Mouse (Mus musculus) megakaryocyte, embryonic 14.5 days (primary cell): ENCODE measurements around the gene Parm1. TPM values are rescaled to one million over a fixed set of nuclear protein-coding genes. Genes with fewer than 3 reads are reported as not detected.

Experiments
- H3K27me3 ChIP-seq: replicated peaks from 2 replicates; pipeline ENCODE3; 2012; ENCODE audit warnings: inconsistent platforms
- H3K36me3 ChIP-seq: replicated peaks from 2 replicates; pipeline ENCODE3; 2012; ENCODE audit warnings: low read length, inconsistent platforms, mixed read lengths
- H3K4me1 ChIP-seq: 2 replicates; pipeline ENCODE4 v1.6.1; 2012; ENCODE audit warnings: inconsistent platforms
- H3K4me3 ChIP-seq: replicated peaks from 2 replicates; pipeline ENCODE3; 2012; ENCODE audit warnings: moderate library complexity, mild to moderate bottlenecking, inconsistent platforms
- H3K9me3 ChIP-seq: 2 replicates; pipeline ENCODE4 v1.6.1; 2012; ENCODE audit warnings: inconsistent platforms
- FLI1 ChIP-seq: IDR thresholded peaks from 2 replicates; pipeline ENCODE4 v1.6.1; 2012; ENCODE audit warnings: low read length, inconsistent platforms, mixed read lengths
- GATA1 ChIP-seq: IDR thresholded peaks from 3 replicates; pipeline ENCODE4 v1.6.1; 2012; ENCODE audit warnings: mixed read lengths, low read length, inconsistent platforms, borderline replicate concordance
- polyA plus RNA-seq: library from polyadenylated mRNA; stranded (reverse); fragments of >175 nt; gene quantifications from 2 replicates; pipeline ENCODE4 v1.2.3, GENCODE M21; 2012; ENCODE audit warnings: low replicate concordance; ENCODE audit not compliant: insufficient read depth

The Parm1 gene
- polyA plus RNA-seq, 1 experiment = 3.1 TPM

DNA sequence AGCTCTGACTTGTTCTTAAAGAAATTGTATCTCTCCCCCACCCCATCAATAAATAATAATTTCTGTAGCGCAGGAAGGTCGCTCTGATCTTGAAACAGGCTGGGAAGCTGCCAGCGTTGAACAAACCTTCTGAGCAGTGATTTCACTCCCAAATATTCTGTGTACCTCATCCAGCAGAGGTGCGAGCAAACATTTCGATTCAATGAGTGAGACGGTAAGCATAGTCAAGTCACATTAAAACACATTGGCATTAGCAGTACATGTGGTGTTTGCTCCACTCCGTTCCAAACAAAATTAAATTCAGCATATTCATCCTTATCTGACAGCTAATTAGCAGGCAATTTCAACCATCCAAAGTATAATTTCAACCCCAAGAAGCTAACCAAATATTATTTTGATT is 109.4 kb downstream of the Parm1 start:
- H3K27me3 ChIP-seq = no peaks in the 10 kb centered on the region
- peaks cover 5% of the 10 kb centered on the region for H3K36me3 ChIP-seq
- no peak for TF ChIP-seq GATA1
- TF ChIP-seq FLI1 = no peak
- H3K4me3 ChIP-seq = no peak overlapping the region
- H3K9me3 ChIP-seq = no peaks in the 10 kb centered on the region
- peaks cover 7% of the 10 kb centered on the region for H3K4me1 ChIP-seq

DNA sequence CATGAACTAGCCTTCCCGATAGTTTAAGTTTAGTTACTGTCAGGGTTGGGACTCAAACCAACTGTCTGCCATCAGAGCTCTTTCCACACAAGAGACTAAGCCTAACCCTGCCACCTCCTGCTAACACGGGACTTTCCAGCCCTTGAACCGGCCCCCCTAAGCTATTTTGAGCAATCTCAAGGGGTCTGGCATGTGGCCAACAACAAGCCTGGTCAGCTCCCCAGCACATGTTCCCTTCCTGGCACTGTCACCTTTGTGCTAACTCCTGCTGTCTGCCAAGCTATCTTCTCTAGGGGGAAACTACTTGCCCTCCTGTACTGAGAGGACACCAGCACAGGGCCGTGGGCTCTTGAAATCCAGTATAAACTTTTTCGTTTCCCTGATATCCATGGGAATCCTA is 112.1 kb downstream of the Parm1 start:
- H3K27me3 ChIP-seq = no peaks in the 10 kb centered on the region
- TF ChIP-seq FLI1 = no peak
- no peak for TF ChIP-seq GATA1
- H3K36me3 ChIP-seq = peaks cover 3% of the 10 kb centered on the region
- no peak overlapping the region for H3K4me3 ChIP-seq
- no peaks in the 10 kb centered on the region for H3K9me3 ChIP-seq
- peaks cover 7% of the 10 kb centered on the region for H3K4me1 ChIP-seq

DNA sequence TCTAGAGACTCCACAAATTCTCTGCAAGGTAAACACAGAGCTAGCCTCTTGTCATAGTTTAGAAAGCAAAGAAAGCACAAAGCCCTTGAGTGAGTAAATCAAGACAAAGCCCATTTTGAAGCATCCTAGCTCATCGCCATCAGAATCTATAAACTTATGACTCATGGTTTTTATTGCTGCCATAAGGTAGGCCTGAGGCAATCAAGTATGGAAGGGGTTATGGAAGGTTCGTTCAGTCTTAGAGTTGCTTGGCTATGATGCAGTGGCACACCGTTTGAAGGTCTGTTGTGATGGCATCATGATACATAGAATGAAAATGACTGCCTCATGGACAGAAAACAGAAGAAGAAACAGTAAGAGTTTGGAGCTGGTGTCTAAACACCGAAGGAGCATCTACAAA is 133.9 kb downstream of the Parm1 start:
- H3K36me3 ChIP-seq = no peaks in the 10 kb centered on the region
- no peak for TF ChIP-seq GATA1
- TF ChIP-seq FLI1 = no peak
- H3K4me1 ChIP-seq = no peaks in the 10 kb centered on the region; the same call in 1 of the 2 replicates
- no peaks in the 10 kb centered on the region for H3K27me3 ChIP-seq
- H3K9me3 ChIP-seq = peaks cover 7% of the 10 kb centered on the region
- no peak overlapping the region for H3K4me3 ChIP-seq

DNA sequence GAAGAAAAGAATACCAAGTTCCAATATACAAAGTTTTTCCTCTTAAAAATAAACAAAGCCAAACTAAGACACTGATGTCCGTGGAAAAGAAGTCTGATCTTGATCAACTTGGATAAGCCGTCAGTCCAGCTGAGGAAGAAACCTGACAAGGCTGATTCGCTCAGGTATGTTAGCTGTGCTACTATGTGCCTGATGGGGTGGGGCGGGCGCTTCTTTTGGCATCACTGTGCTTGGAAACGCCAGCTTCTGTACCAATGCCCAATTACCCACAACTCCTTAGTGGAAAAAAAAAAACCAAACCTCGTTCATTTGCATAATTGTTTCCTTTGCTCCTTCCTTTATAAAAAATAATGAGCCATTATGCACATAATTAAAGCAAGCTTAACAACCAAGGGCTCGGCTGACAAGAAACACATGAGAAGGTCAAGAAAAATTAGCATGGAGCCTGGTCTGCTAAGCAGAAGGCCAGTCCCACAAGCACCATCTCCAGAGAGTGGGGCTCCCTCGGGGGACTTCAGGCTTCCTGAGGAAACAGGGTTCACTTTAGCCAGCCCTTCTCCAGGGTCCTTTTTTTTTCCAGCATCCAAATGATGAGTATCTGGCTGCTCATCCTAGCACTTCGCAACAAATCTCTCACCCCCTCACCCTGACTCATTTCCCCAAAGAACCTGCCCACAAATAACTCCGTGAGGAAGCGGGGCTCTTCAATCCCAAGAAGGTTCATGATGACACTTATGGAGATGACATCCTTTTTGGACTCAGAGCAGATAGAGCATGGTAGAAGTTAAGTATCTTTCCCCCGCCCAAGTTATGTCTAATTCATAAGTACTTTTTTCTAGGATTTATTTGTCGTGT is 135.9 kb downstream of the Parm1 start:
- no peak overlapping the region for H3K4me3 ChIP-seq
- H3K4me1 ChIP-seq = no peaks in the 10 kb centered on the region; the same call in 1 of the 2 replicates
- H3K9me3 ChIP-seq = peaks cover 7% of the 10 kb centered on the region
- H3K27me3 ChIP-seq = no peaks in the 10 kb centered on the region
- H3K36me3 ChIP-seq = no peaks in the 10 kb centered on the region
- TF ChIP-seq FLI1 (no peak), GATA1 (no peak)

DNA sequence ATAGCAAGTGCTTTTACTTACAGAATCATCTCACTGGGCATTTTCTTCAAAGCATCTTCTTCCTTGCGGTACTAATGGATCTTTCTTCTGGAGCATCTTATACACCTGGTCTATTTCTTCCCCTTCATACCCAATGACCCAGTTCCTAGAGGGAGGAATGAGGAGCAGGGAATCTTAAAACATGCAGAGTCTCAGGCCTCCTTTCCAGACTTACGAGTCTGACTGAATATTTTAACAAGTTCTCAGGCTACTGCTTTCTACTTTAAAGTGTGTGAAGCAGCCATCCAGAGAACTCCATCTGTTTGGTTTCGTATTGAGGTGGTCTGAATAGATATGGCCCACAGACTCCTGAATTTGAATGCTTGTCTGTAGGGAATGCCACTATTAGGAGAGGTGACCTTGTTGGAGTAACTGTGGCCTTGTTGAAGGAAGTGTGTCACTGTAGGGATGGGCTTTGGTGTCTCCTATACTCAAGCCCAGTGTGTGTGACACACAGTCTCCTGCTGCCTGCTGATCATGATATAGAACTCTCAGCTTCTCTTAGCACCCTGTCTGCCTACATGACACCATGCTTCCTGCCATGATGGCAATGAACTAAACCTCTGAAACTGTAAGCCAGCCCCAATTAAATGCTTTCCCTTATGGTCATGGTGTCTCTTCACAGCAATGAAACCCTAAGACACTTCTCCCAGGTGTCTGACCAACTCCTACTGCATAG is 137.1 kb downstream of the Parm1 start:
- no peak for TF ChIP-seq GATA1
- TF ChIP-seq FLI1 = no peak
- Histone ChIP-seq H3K4me1 (no peaks in the 10 kb centered on the region; the same call in 1 of the 2 replicates), H3K27me3 (no peaks in the 10 kb centered on the region), H3K36me3 (no peaks in the 10 kb centered on the region), H3K9me3 (peaks cover 7% of the 10 kb centered on the region), H3K4me3 (no peak overlapping the region)

DNA sequence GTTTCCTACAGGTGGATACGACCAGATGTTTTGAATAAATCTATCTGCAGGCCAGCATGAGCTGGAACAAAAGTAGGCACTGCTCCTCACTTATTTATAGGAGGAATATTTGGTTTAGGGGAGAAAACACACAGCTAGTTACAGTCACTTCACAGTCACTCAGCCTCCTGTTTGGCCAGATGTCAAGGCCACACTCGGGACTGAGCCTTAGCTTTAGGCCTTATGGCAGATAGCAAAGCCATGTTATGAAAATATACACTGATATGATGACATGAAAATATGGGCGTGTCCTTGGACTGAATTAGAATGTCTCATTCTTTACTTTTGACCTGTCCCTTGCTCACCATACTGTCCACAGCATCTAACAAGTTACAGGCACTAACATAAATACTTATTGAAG is 137.8 kb downstream of the Parm1 start:
- Histone ChIP-seq H3K27me3 (no peaks in the 10 kb centered on the region), H3K4me3 (no peak overlapping the region), H3K4me1 (no peaks in the 10 kb centered on the region; the same call in 1 of the 2 replicates), H3K36me3 (no peaks in the 10 kb centered on the region), H3K9me3 (peaks cover 7% of the 10 kb centered on the region)
- TF ChIP-seq GATA1 = no peak
- TF ChIP-seq FLI1 = no peak

DNA sequence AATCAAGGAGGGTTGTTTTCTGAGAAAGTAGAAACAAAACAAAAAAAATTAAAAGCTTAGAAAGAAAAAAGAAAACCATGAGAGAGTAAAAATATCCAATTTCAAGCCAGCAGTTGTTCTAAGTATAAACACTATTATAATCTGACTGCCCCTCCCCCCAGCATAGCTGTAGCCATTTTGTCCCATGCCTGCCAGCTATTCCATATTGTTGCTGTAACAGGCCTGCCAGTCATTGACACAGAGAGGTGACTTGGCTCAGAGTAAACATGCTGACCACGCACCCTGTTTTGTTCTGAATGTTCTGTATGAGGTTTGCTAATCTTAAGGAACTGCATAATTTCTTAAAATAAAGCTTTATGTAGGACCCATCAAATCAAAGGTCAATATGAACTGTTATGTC is 145.3 kb downstream of the Parm1 start:
- TF ChIP-seq FLI1 (no peak), GATA1 (no peak)
- peaks cover 11% of the 10 kb centered on the region for H3K4me1 ChIP-seq
- H3K36me3 ChIP-seq = no peaks in the 10 kb centered on the region
- peaks cover 8% of the 10 kb centered on the region for H3K9me3 ChIP-seq
- H3K27me3 ChIP-seq = no peaks in the 10 kb centered on the region
- H3K4me3 ChIP-seq = no peak overlapping the region

DNA sequence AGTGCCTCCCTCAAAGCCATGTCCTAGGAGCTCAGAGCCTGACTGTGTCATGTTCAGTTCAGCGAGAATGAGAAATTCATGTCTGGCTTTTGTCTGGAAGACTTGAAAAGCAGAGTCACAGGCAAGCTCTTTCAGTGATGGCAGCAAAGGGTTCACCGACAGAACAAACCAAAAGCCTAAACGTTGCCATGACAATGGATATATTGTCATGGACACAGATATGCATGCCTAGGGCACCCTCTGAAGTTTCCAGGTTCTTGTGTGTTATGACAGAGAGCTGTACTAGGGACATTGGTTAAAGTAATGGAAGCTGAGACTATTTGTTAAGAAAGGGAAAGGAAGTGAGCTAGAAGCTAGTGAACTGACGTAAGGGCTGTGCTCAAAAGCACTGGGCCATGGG is 149.7 kb downstream of the Parm1 start:
- peaks cover 8% of the 10 kb centered on the region for H3K9me3 ChIP-seq
- H3K36me3 ChIP-seq = no peaks in the 10 kb centered on the region
- H3K27me3 ChIP-seq = no peaks in the 10 kb centered on the region
- TF ChIP-seq GATA1 = no peak
- no peak for TF ChIP-seq FLI1
- H3K4me3 ChIP-seq = no peak overlapping the region
- H3K4me1 ChIP-seq = peaks cover 19% of the 10 kb centered on the region

DNA sequence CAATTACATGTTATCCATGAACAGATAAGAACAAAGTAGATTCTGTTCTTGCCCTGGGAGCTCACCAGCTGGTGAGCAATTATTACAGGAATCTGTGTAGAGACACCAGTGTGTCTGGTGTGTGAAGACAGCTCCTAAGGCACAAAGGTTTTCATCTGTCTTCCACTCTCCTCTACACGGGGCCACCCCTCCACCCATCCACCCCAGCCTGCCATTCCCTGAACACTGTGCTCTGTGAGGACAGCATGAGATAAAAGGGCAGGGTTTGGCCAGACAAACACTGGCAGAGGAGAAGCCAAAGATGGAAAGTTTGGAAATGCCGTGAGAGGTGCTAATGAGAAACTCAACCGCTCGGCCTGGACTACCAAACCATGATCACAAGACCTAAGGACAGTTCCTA is 151.8 kb downstream of the Parm1 start:
- TF ChIP-seq GATA1 (no peak), FLI1 (no peak)
- no peaks in the 10 kb centered on the region for H3K36me3 ChIP-seq
- H3K9me3 ChIP-seq = peaks cover 8% of the 10 kb centered on the region
- H3K4me3 ChIP-seq = no peak overlapping the region
- H3K27me3 ChIP-seq = no peaks in the 10 kb centered on the region
- H3K4me1 ChIP-seq = peaks cover 15% of the 10 kb centered on the region

Other genes with a start within 250 kb of the Parm1 start
- gene Btc, start 114.6 kb upstream of the Parm1 start, polyA plus RNA-seq = not detected in 2 replicates